Mouse (Mus musculus): ENCODE measurements around the gene Ano2.
A peak's percentile ranks its signal among the peaks of the same experiment; 100 is the strongest.

Gene Ano2

GRCm38 (mm10) chr6:125879306-125879705 lies 189.1 kb downstream of the Ano2 start:
- DNase-seq (ENCODE audit: extremely low spot score, low read depth, low spot score) = no peak

GRCm38 (mm10) chr6:125888596-125888995 lies 198.4 kb downstream of the Ano2 start:
- no peak for DNase-seq (ENCODE audit: extremely low spot score, low read depth, low spot score)

- DNase-seq (ENCODE audit: extremely low spot score, low read depth, low spot score) = no peak
Measured at GRCm38 (mm10) chr6:125894340-125894739, 204.1 kb downstream of the Ano2 start.

- DNase-seq (ENCODE audit: extremely low spot score, low read depth, low spot score) = no peak
Measured at GRCm38 (mm10) chr6:125914446-125914845, 224.2 kb downstream of the Ano2 start.

- no peak for DNase-seq (ENCODE audit: extremely low spot score, low read depth, low spot score)
Measured at GRCm38 (mm10) chr6:125922746-125923145, 232.5 kb downstream of the Ano2 start.

GRCm38 (mm10) chr6:125924979-125925378 lies 234.8 kb downstream of the Ano2 start:
- no peak for DNase-seq (ENCODE audit: extremely low spot score, low read depth, low spot score)

GRCm38 (mm10) chr6:125925861-125926260 lies 235.6 kb downstream of the Ano2 start:
- DNase-seq (ENCODE audit: extremely low spot score, low read depth, low spot score) = no peak

- DNase-seq (ENCODE audit: extremely low spot score, low read depth, low spot score) = no peak
Measured at GRCm38 (mm10) chr6:125931926-125932325, 241.7 kb downstream of the Ano2 start.

- peak; percentile 39 for DNase-seq (ENCODE audit: extremely low spot score, low read depth, low spot score)
Measured at GRCm38 (mm10) chr6:125954965-125955364, 264.7 kb downstream of the Ano2 start.

GRCm38 (mm10) chr6:125973551-125973950 lies 283.3 kb downstream of the Ano2 start:
- no peak for DNase-seq (ENCODE audit: extremely low spot score, low read depth, low spot score)

- peak; percentile 33 for DNase-seq (ENCODE audit: extremely low spot score, low read depth, low spot score)
Measured at GRCm38 (mm10) chr6:125975788-125976465, 285.7 kb downstream of the Ano2 start.

- no peak for DNase-seq (ENCODE audit: extremely low spot score, low read depth, low spot score)
Measured at GRCm38 (mm10) chr6:125979601-125980000, 289.4 kb downstream of the Ano2 start.

GRCm38 (mm10) chr6:125984050-125984449 lies 293.8 kb downstream of the Ano2 start:
- DNase-seq (ENCODE audit: extremely low spot score, low read depth, low spot score) = no peak

GRCm38 (mm10) chr6:125992731-125993130 lies 302.5 kb downstream of the Ano2 start:
- DNase-seq (ENCODE audit: extremely low spot score, low read depth, low spot score) = no peak

GRCm38 (mm10) chr6:126001797-126002196 lies 311.6 kb downstream of the Ano2 start:
- DNase-seq (ENCODE audit: extremely low spot score, low read depth, low spot score) = peak; percentile 62

- DNase-seq (ENCODE audit: extremely low spot score, low read depth, low spot score) = peak; percentile 41
Measured at GRCm38 (mm10) chr6:126003002-126003742, 313.0 kb downstream of the Ano2 start.

GRCm38 (mm10) chr6:126006647-126007046 lies 316.4 kb downstream of the Ano2 start:
- DNase-seq (ENCODE audit: extremely low spot score, low read depth, low spot score) = no peak

- DNase-seq (ENCODE audit: extremely low spot score, low read depth, low spot score) = no peak
Measured at GRCm38 (mm10) chr6:126009083-126009482, 318.9 kb downstream of the Ano2 start.

GRCm38 (mm10) chr6:126016991-126017390 lies 326.8 kb downstream of the Ano2 start:
- DNase-seq (ENCODE audit: extremely low spot score, low read depth, low spot score) = no peak

GRCm38 (mm10) chr6:126018411-126018810 lies 328.2 kb downstream of the Ano2 start:
- no peak for DNase-seq (ENCODE audit: extremely low spot score, low read depth, low spot score)

GRCm38 (mm10) chr6:126033693-126034402 lies 343.6 kb downstream of the Ano2 start:
- no peak for DNase-seq (ENCODE audit: extremely low spot score, low read depth, low spot score)

GRCm38 (mm10) chr6:126034403-126034724 lies 344.1 kb downstream of the Ano2 start:
- no peak for DNase-seq (ENCODE audit: extremely low spot score, low read depth, low spot score)
